8 mouse cellular contexts compared by ENCODE assay signal in genomic region chr11:118738855-118739832, GRCm38 (mm10).
DNase-seq lines count a peak whose midpoint lies in the region; ATAC-seq and TF ChIP-seq lines count a peak whose summit lies in the region.

No protein-coding gene starts in this region.

- H3K9me3 ChIP-seq in heart, embryonic 10.5 days: no peaks in the 10 kb centered on the region
- H3K9me3 ChIP-seq in kidney, embryonic 15.5 days (replicated peaks): no peaks in the 10 kb centered on the region
- H3K9me3 ChIP-seq in limb, embryonic 14.5 days (ENCODE audit: control insufficient read depth, low read length): no peaks in the 10 kb centered on the region

- no peak overlapping the region for H3K27ac ChIP-seq in heart, embryonic 10.5 days
- no peak overlapping the region for H3K27ac ChIP-seq in kidney, embryonic 15.5 days
- H3K27ac ChIP-seq in limb, embryonic 14.5 days (replicated peaks; ENCODE audit: low read depth, low read length): no peak overlapping the region

- H3K27me3 ChIP-seq in heart, embryonic 10.5 days (ENCODE audit: insufficient read depth, poor library complexity, severe bottlenecking): peaks cover 66% of the 10 kb centered on the region
- peaks cover 78% of the 10 kb centered on the region for H3K27me3 ChIP-seq in kidney, embryonic 15.5 days
- H3K27me3 ChIP-seq in limb, embryonic 14.5 days (ENCODE audit: control insufficient read depth, insufficient read depth, low read length): no peaks in the 10 kb centered on the region
- H3K27me3 ChIP-seq in myocyte (ENCODE audit: control insufficient read depth, insufficient read depth, insufficient read length): peaks cover 31% of the 10 kb centered on the region

- H3K79me2 ChIP-seq in myocyte (ENCODE audit: control insufficient read depth, insufficient read depth): no peaks in the 10 kb centered on the region

- peak overlapping the region; percentile 16 for H3K4me3 ChIP-seq in heart, embryonic 10.5 days
- H3K4me3 ChIP-seq in kidney, embryonic 15.5 days (replicated peaks): no peak overlapping the region
- H3K4me3 ChIP-seq in limb, embryonic 14.5 days (replicated peaks; ENCODE audit: low read length): no peak overlapping the region
- no peak overlapping the region for H3K4me3 ChIP-seq in myocyte

- ATAC-seq in erythroblast, adult 5-6 weeks (replicated peaks; ENCODE audit: low FRiP score, poor library complexity, severe bottlenecking): peak; percentile 63
- 0 out of 2 replicates have a peak, but pooled peaks have one; percentile 15 for ATAC-seq in kidney, embryonic 15.5 days (replicated peaks; ENCODE audit: low FRiP score)
- peak; percentile 49 for ATAC-seq in limb, embryonic 14.5 days (ENCODE audit: low FRiP score, low read depth)

- no peak overlapping the region for H3ac ChIP-seq in myocyte (ENCODE audit: control insufficient read depth, insufficient read length)

- no peak overlapping the region; the same call in 1 of the 2 replicates for H3K4me2 ChIP-seq in kidney, embryonic 15.5 days
- peak overlapping the region; percentile 27; the same call in 1 of the 2 replicates for H3K4me2 ChIP-seq in limb, embryonic 14.5 days (replicated peaks; ENCODE audit: low read depth, low read length, severe bottlenecking)
- no peak overlapping the region for H3K4me2 ChIP-seq in myocyte (ENCODE audit: low read depth)

- no peak for TF ChIP-seq POLR2A in limb, embryonic 14.5 days (IDR thresholded peaks at IDR 0.05; ENCODE audit: borderline replicate concordance, extremely low read depth, insufficient read depth, insufficient read length)
- no peak for TF ChIP-seq POLR2A in myocyte (IDR thresholded peaks at IDR 0.05; ENCODE audit: insufficient read length, low read depth)

- peaks cover 28% of the 10 kb centered on the region for H3K4me1 ChIP-seq in heart, embryonic 10.5 days
- H3K4me1 ChIP-seq in kidney, embryonic 15.5 days: peaks cover 9% of the 10 kb centered on the region
- H3K4me1 ChIP-seq in limb, embryonic 14.5 days (ENCODE audit: control insufficient read depth, insufficient read depth, low read length): 0 out of 2 replicates have a peak, but pooled peaks cover 3% of the 10 kb centered on the region

- WGBS in heart, embryonic 10.5 days: 12% methylated on average over 23 of the region's 23 CpGs
- WGBS in kidney, embryonic 15.5 days: 10% methylated on average over 23 of the region's 23 CpGs
- WGBS in limb, embryonic 14.5 days: 8% methylated on average over 23 of the region's 23 CpGs

- no peak overlapping the region for H3K9ac ChIP-seq in kidney, embryonic 15.5 days
- no peak overlapping the region for H3K9ac ChIP-seq in limb, embryonic 14.5 days (ENCODE audit: low read depth, low read length, severe bottlenecking)

- DNase-seq in CD4-positive helper T cell, adult 2 months (ENCODE audit: low read depth, low spot score): peak; percentile 70
- DNase-seq in brain, adult 2 months (ENCODE audit: low read depth, low spot score): peak; percentile 96
- DNase-seq in heart, embryonic 10.5 days (ENCODE audit: low spot score): peak; percentile 86
- peak; percentile 83 for DNase-seq in limb, embryonic 14.5 days (ENCODE audit: low spot score)
- peak; percentile 9 to 20 for DNase-seq in spleen, postnatal 36 days (ENCODE audit: low spot score in 2 of 2)

- no peaks in the 10 kb centered on the region for H3K36me3 ChIP-seq in heart, embryonic 10.5 days
- H3K36me3 ChIP-seq in kidney, embryonic 15.5 days: no peaks in the 10 kb centered on the region
- no peaks in the 10 kb centered on the region for H3K36me3 ChIP-seq in limb, embryonic 14.5 days (ENCODE audit: control insufficient read depth, insufficient read depth, low read length)
- H3K36me3 ChIP-seq in myocyte (ENCODE audit: control insufficient read depth, insufficient read depth): no peaks in the 10 kb centered on the region

TF ChIP-seq in myocyte, 11 proteins besides CTCF, POLR2A, EP300 and RAD21:
- TF ChIP-seq REST (IDR thresholded peaks at IDR 0.05; ENCODE audit: insufficient read depth, insufficient read length) (no peak), TCF12 (IDR thresholded peaks at IDR 0.05; ENCODE audit: insufficient read depth, poor library complexity, severe bottlenecking) (no peak), USF1 (IDR thresholded peaks at IDR 0.05; ENCODE audit: low read depth) (peak; percentile 46), MYOG (IDR thresholded peaks at IDR 0.05; ENCODE audit: control insufficient read depth in 1 of 3, insufficient read depth in 1 of 3, insufficient read length in 2 of 3, low read depth in 2 of 3) (peak in 1 of 3 experiments; percentile 43)

Comparison
In these comparisons a context has a peak if more than half of its experiments do, and no peak if none do; other contexts are left out.
1. DNase-seq: peak in every context shown above with its lines; median percentile 96 in brain, adult 2 months; 86 in heart, embryonic 10.5 days; 83 in limb, embryonic 14.5 days; 70 in CD4-positive helper T cell, adult 2 months; 14 in spleen, postnatal 36 days.